Mouse (Mus musculus) stomach, postnatal 0 days (tissue): ENCODE results near the gene Npr3.

ENCODE experiments used
- CTCF ChIP-seq: IDR thresholded peaks from 2 replicates; pipeline ENCODE4 v1.5.1; 2016; ENCODE audit warnings: antibody characterized with exemption, low read depth, mild to moderate bottlenecking, moderate library complexity
- EP300 ChIP-seq: optimal IDR thresholded peaks from 2 replicates; pipeline ENCODE3; 2016; ENCODE audit warnings: antibody characterized with exemption

DNA sequence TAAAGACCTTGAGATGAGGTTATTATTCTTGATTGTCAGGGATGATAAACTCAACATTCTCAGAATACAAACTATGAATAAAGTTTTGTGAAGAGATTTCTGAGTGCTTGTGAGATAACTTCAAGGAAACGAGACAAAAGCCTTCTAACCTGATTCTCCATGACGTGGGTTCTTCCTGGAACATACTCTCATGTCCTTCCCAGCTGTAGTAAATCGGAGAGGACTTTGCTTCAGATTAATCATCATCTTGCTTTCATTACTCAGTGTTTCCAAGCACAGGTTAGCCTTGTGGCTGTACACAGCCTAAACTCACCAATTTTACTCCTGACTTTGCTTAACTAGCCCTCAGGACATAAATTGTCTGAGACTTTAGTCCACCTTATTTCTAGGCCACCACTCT, 45.1 kb upstream of the Npr3 start:
- TF ChIP-seq CTCF (no peak), EP300 (no peak)
